Mouse (Mus musculus) forebrain, postnatal 0 days (tissue): ENCODE measurements around the gene Bptf. TPM values are rescaled to one million over a fixed set of nuclear protein-coding genes. Genes with fewer than 3 reads are reported as not detected.

Source experiments
- ATAC-seq: fragments of 200-750 bp; cut with Nextera tagmentation; 2 replicates; pipeline ENCODE4 v1.8.0; 2017; ENCODE audit warnings: mild to moderate bottlenecking, moderate library complexity
- DNase-seq: peaks from one replicate; pipeline ENCODE4 v3.0.0-alpha.2; 2015
- H3K27ac ChIP-seq: fragments of 300-500 bp; sonication (generic); 2 replicates; pipeline ENCODE4 v1.5.1; 2014; ENCODE audit warnings: low read depth, mild to moderate bottlenecking, antibody characterized with exemption, low read length, moderate library complexity, mixed read lengths
- H3K27me3 ChIP-seq: fragments of 300-500 bp; sonication (generic); 2 replicates; pipeline ENCODE4 v1.6.1; 2014; ENCODE audit warnings: mild to moderate bottlenecking, low read length, mixed read lengths; ENCODE audit not compliant: insufficient read depth
- H3K36me3 ChIP-seq: fragments of 300-500 bp; sonication (generic); 2 replicates; pipeline ENCODE4 v1.6.1; 2014; ENCODE audit warnings: mild to moderate bottlenecking, moderate library complexity; ENCODE audit not compliant: insufficient read depth
- H3K4me1 ChIP-seq: fragments of 300-500 bp; sonication (generic); 2 replicates; pipeline ENCODE4 v1.6.1; 2014; ENCODE audit warnings: antibody characterized with exemption; ENCODE audit not compliant: insufficient read depth
- H3K4me2 ChIP-seq: fragments of 300-500 bp; sonication (generic); 2 replicates; pipeline ENCODE4 v1.6.1; 2014; ENCODE audit warnings: low read depth, mild to moderate bottlenecking, moderate library complexity
- H3K4me3 ChIP-seq: fragments of 300-500 bp; sonication (generic); 2 replicates; pipeline ENCODE4 v1.5.1; 2014; ENCODE audit warnings: low read depth, low read length, mixed read lengths
- H3K9ac ChIP-seq: fragments of 300-500 bp; sonication (generic); 2 replicates; pipeline ENCODE4 v1.6.1; 2014; ENCODE audit warnings: mild to moderate bottlenecking
- H3K9me3 ChIP-seq: fragments of 300-500 bp; sonication (generic); 2 replicates; pipeline ENCODE4 v1.6.1; 2016; ENCODE audit warnings: low read length
- CTCF ChIP-seq: sonication (generic); IDR thresholded peaks from 2 replicates; pipeline ENCODE4 v1.5.1; 2016; ENCODE audit warnings: antibody characterized with exemption, control low read depth, low read depth
- WGBS: fragments of 180-500 bp; shearing (Covaris S2); extraction: QIAGEN DNeasy Blood & Tissue Kit; methylation state at CpG from one replicate; pipeline ENCODE4 v1.1.7; 2014; 5-methylcytosine and 5-hydroxymethylcytosine counted together
- polyA plus RNA-seq: library from polyadenylated mRNA; unstranded; fragments of >200 nt; fragmentation: Nextera tagmentation; extraction: Ambion mirVana; gene quantifications from 2 replicates; pipeline ENCODE4 v1.2.1, GENCODE M21; 2015
- total RNA-seq: library from RNA; depleted of rRNA; stranded (reverse); fragments of >200 nt; gene quantifications from 2 replicates; pipeline ENCODE4 v1.2.3, GENCODE M21; 2014

Bptf gene
- total and polyA plus RNA-seq, 2 experiments from 2014 or later = 17.2 to 52.6 TPM

GRCm38 (mm10) chr11:107117789-107118188 is 14.1 kb downstream of the Bptf start:
- Histone ChIP-seq H3K9me3 (no peaks in the 10 kb centered on the region), H3K27ac (no peak overlapping the region), H3K27me3 (no peaks in the 10 kb centered on the region), H3K9ac (no peak overlapping the region), H3K4me1 (no peaks in the 10 kb centered on the region), H3K4me3 (no peak overlapping the region), H3K36me3 (peaks cover 3% of the 10 kb centered on the region; the same call in 1 of the 2 replicates), H3K4me2 (no peak overlapping the region)
- 75% methylated on average over 12 of the region's 12 CpGs for WGBS
- TF ChIP-seq CTCF = no peak
- DNase-seq (no peak), ATAC-seq (no peak)

- Histone ChIP-seq H3K9me3 (no peaks in the 10 kb centered on the region), H3K27ac (no peak overlapping the region), H3K4me1 (no peaks in the 10 kb centered on the region), H3K36me3 (peaks cover 16% of the 10 kb centered on the region), H3K4me3 (no peak overlapping the region), H3K4me2 (no peak overlapping the region), H3K27me3 (no peaks in the 10 kb centered on the region), H3K9ac (no peak overlapping the region)
- ATAC-seq (no peak), DNase-seq (no peak)
- WGBS = 16% methylated on average over 10 of the region's 10 CpGs
- no peak for TF ChIP-seq CTCF
These were observed 17.9 kb downstream of the Bptf start for GRCm38 (mm10) chr11:107113881-107114557.

- TF ChIP-seq CTCF = peak; percentile 62
- Histone ChIP-seq H3K9ac (no peak overlapping the region), H3K9me3 (no peaks in the 10 kb centered on the region), H3K4me2 (no peak overlapping the region), H3K27ac (no peak overlapping the region), H3K4me1 (no peaks in the 10 kb centered on the region; the same call in 1 of the 2 replicates), H3K4me3 (no peak overlapping the region), H3K27me3 (no peaks in the 10 kb centered on the region), H3K36me3 (peaks cover 16% of the 10 kb centered on the region)
- 74% methylated on average over 4 of the region's 4 CpGs for whole genome bisulfite sequencing
- DNase-seq (no peak), ATAC-seq (no peak)
These were observed 18.8 kb downstream of the Bptf start for GRCm38 (mm10) chr11:107113112-107113511.

GRCm38 (mm10) chr11:107109669-107110068 is 22.3 kb downstream of the Bptf start:
- H3K4me2 ChIP-seq = no peak overlapping the region
- DNase-seq (no peak), ATAC-seq (no peak)
- H3K9me3 ChIP-seq = no peaks in the 10 kb centered on the region
- H3K27me3 ChIP-seq = no peaks in the 10 kb centered on the region
- H3K9ac ChIP-seq = no peak overlapping the region
- no peak for TF ChIP-seq CTCF
- 95% methylated on average over 8 of the region's 8 CpGs for WGBS
- H3K4me3 ChIP-seq = no peak overlapping the region
- H3K4me1 ChIP-seq = no peaks in the 10 kb centered on the region; the same call in 1 of the 2 replicates
- peaks cover 16% of the 10 kb centered on the region for H3K36me3 ChIP-seq
- H3K27ac ChIP-seq = no peak overlapping the region

GRCm38 (mm10) chr11:107108892-107109291 is 23.0 kb downstream of the Bptf start:
- DNase-seq (no peak), ATAC-seq (no peak)
- Histone ChIP-seq H3K27me3 (no peaks in the 10 kb centered on the region), H3K4me3 (no peak overlapping the region), H3K36me3 (peaks cover 16% of the 10 kb centered on the region), H3K4me1 (no peaks in the 10 kb centered on the region; the same call in 1 of the 2 replicates), H3K9me3 (no peaks in the 10 kb centered on the region), H3K27ac (no peak overlapping the region), H3K4me2 (no peak overlapping the region), H3K9ac (no peak overlapping the region)
- WGBS = 85% methylated on average over 2 of the region's 2 CpGs
- TF ChIP-seq CTCF = peak; percentile 32

GRCm38 (mm10) chr11:107107725-107108078 is 24.2 kb downstream of the Bptf start:
- TF ChIP-seq CTCF = no peak
- Histone ChIP-seq H3K36me3 (peaks cover 16% of the 10 kb centered on the region), H3K9ac (no peak overlapping the region), H3K9me3 (no peaks in the 10 kb centered on the region), H3K4me1 (peaks cover 6% of the 10 kb centered on the region), H3K4me2 (no peak overlapping the region), H3K27me3 (no peaks in the 10 kb centered on the region), H3K27ac (no peak overlapping the region), H3K4me3 (no peak overlapping the region)
- no peak for ATAC-seq
- no peak for DNase-seq
- WGBS = 80% methylated on average over 4 of the region's 4 CpGs

GRCm38 (mm10) chr11:107106978-107107724 is 24.8 kb downstream of the Bptf start:
- H3K9me3 ChIP-seq = no peaks in the 10 kb centered on the region
- DNase-seq (no peak), ATAC-seq (no peak)
- H3K27ac ChIP-seq = no peak overlapping the region
- no peaks in the 10 kb centered on the region for H3K27me3 ChIP-seq
- H3K4me1 ChIP-seq = peaks cover 11% of the 10 kb centered on the region
- no peak overlapping the region for H3K9ac ChIP-seq
- H3K4me3 ChIP-seq = no peak overlapping the region
- 63% methylated on average over 12 of the region's 12 CpGs for WGBS
- no peak for TF ChIP-seq CTCF
- H3K4me2 ChIP-seq = no peak overlapping the region
- peaks cover 16% of the 10 kb centered on the region for H3K36me3 ChIP-seq
